Mouse (Mus musculus) layer of hippocampus, adult 2 months (tissue): ENCODE measurements around the gene Gm6169. TPM values are rescaled to one million over a fixed set of nuclear protein-coding genes. Genes with fewer than 3 reads are reported as not detected.

Experiments
- DNase-seq, 2 experiments: peaks; one replicate each; pipeline ENCODE4 v3.0.0; 2022; ENCODE audit warnings: low spot score in 2 of 2
- H3K27ac ChIP-seq: fragments of 200-600 bp; 2 replicates; pipeline ENCODE4 v1.8.1; 2022
- H3K4me3 ChIP-seq: fragments of 200-600 bp; 2 replicates; pipeline ENCODE4 v1.8.1; 2022; ENCODE audit warnings: mild to moderate bottlenecking
- CTCF ChIP-seq: fragments of 200-600 bp; conservative IDR thresholded peaks from 2 replicates; pipeline ENCODE4 v1.8.1; 2022; ENCODE audit warnings: antibody characterized with exemption, mild to moderate bottlenecking, moderate library complexity
- total RNA-seq, 2 experiments: library from RNA; stranded (reverse); gene quantifications; 2 replicates each; pipeline ENCODE4 v1.2.3; 2021

The Gm6169 gene
- total RNA-seq, 2 experiments from 2014 or later, result not detected

DNA sequence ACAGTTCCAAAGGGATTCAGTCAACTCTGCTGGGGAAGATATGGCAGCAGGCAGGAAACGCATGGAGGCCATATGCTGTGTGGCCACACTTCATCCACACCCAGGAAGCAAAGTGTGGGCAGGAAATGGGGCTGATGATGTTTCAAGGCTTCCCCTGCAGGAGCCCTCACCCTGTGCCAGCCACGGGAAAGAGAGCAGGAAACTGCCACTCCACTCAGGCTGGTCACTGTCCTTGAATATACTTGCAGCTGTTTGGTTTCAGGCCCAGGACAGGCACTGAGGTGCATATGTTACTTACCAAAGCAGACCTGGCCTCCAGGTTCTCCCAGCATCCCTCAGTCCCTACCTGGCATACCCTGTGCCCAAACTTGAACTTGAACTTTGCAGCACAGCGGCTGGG, 34.6 kb downstream of the Gm6169 start:
- H3K27ac ChIP-seq, result no peak overlapping the region
- DNase-seq, result no peak
- TF ChIP-seq CTCF, result no peak
- H3K4me3 ChIP-seq, result no peak overlapping the region

GRCm38 (mm10) chr13:97063431-97063830, 35.6 kb downstream of the Gm6169 start:
- no peak for DNase-seq
- Histone ChIP-seq H3K4me3 (no peak overlapping the region), H3K27ac (no peak overlapping the region)
- no peak for TF ChIP-seq CTCF

- Histone ChIP-seq H3K27ac (no peak overlapping the region), H3K4me3 (no peak overlapping the region)
- DNase-seq, result no peak
- no peak for TF ChIP-seq CTCF
These were observed 36.9 kb downstream of the Gm6169 start for GRCm38 (mm10) chr13:97062151-97062550.

- Histone ChIP-seq H3K27ac (no peak overlapping the region), H3K4me3 (no peak overlapping the region)
- TF ChIP-seq CTCF, result no peak
- no peak for DNase-seq
These were observed 38.7 kb downstream of the Gm6169 start for GRCm38 (mm10) chr13:97060331-97060730.

- DNase-seq, result no peak
- TF ChIP-seq CTCF, result no peak
These were observed 39.3 kb downstream of the Gm6169 start for GRCm38 (mm10) chr13:97059746-97060145.

GRCm38 (mm10) chr13:97057817-97058216, 41.2 kb downstream of the Gm6169 start:
- H3K27ac ChIP-seq, result no peak overlapping the region
- H3K4me3 ChIP-seq, result no peak overlapping the region
- no peak for DNase-seq
- no peak for TF ChIP-seq CTCF

More at GRCm38 (mm10) chr13:97059746-97060145, 39.3 kb downstream of the Gm6169 start:
- Histone ChIP-seq H3K27ac (no peak overlapping the region), H3K4me3 (no peak overlapping the region)

GRCm38 (mm10) chr13:97053844-97054243, 45.2 kb downstream of the Gm6169 start:
- DNase-seq, result no peak
- H3K27ac ChIP-seq, result no peak overlapping the region
- H3K4me3 ChIP-seq, result no peak overlapping the region
- TF ChIP-seq CTCF, result no peak

DNA sequence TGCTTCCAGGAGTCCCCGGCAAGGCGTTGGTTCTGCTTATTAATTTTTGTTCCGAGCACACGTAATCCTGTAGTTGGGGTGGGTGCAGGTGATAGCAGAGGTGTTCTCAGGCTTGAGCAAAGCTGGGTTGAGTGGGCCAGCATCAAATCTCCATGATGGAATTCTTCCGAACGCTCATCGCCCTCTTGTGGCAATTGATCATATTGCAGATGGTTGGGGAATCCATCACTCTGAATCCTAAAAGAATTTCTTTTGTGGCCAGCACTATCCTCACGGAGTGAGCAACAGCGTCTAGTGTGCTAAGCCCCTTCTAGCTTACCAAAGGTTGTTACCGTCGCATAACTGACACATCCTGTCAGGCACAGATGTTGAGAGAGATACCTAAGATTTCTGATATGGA, 46.4 kb downstream of the Gm6169 start:
- TF ChIP-seq CTCF, result peak; percentile 94
- no peak overlapping the region for H3K27ac ChIP-seq
- peak; percentile 76 to 84 for DNase-seq
- no peak overlapping the region for H3K4me3 ChIP-seq

DNA sequence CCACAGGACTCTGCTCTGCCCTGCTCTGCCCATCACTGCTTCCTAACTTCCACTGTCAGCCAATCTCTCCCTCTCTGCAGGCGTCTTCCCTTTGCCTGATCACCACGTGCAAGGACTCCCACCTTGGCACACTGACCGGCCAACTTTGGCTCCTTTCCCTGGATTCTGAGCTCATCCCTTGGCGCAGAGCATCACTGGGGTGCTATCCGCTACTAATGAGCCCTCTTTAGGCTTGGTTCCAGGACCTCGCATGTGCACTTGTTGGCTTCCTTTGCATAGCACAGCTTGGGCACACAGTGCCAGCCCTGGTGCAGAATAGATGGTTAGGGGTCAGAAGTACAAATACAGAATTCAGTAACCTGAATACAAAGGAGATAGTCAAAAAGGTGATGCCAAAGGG, 47.9 kb downstream of the Gm6169 start:
- H3K27ac ChIP-seq, result no peak overlapping the region
- H3K4me3 ChIP-seq, result no peak overlapping the region
- DNase-seq, result peak; percentile 15
- TF ChIP-seq CTCF, result no peak

Other genes with a start within 250 kb of the Gm6169 start
- 1 to 10 TPM; 1.8 to 2.1 TPM for gene Gcnt4, start 174.5 kb downstream of the Gm6169 start, total RNA-seq
- not detected for gene 1700029F12Rik, start 64.9 kb downstream of the Gm6169 start, total RNA-seq
- 10 to 100 TPM; 39.6 TPM for gene Fam169a, start 32.0 kb downstream of the Gm6169 start, total RNA-seq
- 10 to 100 TPM; 30.0 to 31.2 TPM for gene Gfm2, start 38.7 kb upstream of the Gm6169 start, total RNA-seq
- 10 to 100 TPM; 51.3 to 52.3 TPM for gene Nsa2, start 38.7 kb upstream of the Gm6169 start, total RNA-seq
- gene Hexb, start 99.1 kb upstream of the Gm6169 start, total RNA-seq, result 100 to 1,000 TPM; 118 to 124 TPM
- gene Enc1, start 141.9 kb upstream of the Gm6169 start, total RNA-seq, result 100 to 1,000 TPM; 744 to 746 TPM